Mouse (Mus musculus) G1E (cell line): ENCODE measurements around the gene Plekho2.

Experiments
- CTCF ChIP-seq: IDR thresholded peaks from 2 replicates; pipeline ENCODE4 v1.5.1; 2012; ENCODE audit warnings: low read depth, low read length, inconsistent platforms, mixed read lengths
- GATA1 ChIP-seq: IDR thresholded peaks from 2 replicates; pipeline ENCODE4 v1.6.1; 2012; ENCODE audit warnings: borderline replicate concordance, low read length, inconsistent platforms, mixed read lengths
- POLR2AphosphoS5 ChIP-seq: IDR thresholded peaks from 2 replicates; pipeline ENCODE4 v1.6.1; 2012; ENCODE audit warnings: low read depth, low read length, inconsistent platforms; ENCODE audit not compliant: insufficient replicate concordance

GRCm38 (mm10) chr9:65532986-65533385 lies 46.9 kb downstream of the Plekho2 start:
- TF ChIP-seq POLR2AphosphoS5 (no peak), CTCF (no peak), GATA1 (no peak)
